8 mouse cellular contexts compared by ENCODE assay signal in the genomic region with DNA sequence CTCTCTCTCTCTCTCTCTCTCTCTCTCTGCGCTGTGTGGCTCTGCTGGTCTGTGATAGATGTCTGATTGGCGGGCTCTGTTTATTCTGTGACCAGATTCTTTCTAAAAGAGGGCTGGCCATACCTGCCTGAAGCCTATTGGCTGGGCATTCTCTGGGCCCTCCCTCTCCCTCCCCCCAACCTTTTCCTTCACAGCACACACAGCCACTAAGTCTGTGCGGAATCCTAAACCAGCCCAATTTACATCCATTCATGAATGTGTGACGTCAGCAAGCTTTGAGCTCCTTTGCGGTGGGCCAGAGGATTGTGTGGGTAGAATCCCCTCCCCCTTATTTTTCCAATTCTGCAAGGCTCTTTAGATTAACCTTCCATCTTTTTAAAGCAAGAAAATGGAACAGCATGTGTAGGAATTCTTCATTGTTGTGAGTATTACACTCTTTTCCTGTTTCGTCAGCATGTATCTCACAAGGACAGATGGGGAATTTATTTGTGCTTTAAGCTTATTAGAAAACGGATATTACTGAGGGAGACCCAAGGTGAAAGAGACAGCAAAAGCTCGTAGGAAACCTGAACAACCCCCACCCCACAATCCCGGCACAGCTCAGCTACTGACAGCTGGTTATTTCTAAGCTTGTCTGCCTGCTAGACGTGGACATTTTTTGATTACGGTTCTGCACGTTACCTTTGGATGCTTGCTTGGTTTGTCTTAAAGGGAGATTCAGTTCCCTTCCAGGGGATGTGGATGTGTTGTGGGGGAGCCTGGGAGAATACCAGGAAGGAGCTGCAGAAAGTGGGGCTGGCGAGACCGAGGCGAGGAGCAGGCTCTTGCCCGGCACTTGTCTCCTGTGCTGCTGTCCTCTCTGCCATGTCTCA. TPM values are rescaled to one million over a fixed set of nuclear protein-coding genes. Genes with fewer than 3 reads are reported as not detected.
DNase-seq lines count a peak whose midpoint lies in the region; ATAC-seq and TF ChIP-seq lines count a peak whose summit lies in the region.

No protein-coding gene starts in this region.

- no peak overlapping the region for H3K27ac ChIP-seq in CH12.LX (ENCODE audit: insufficient read depth, low read depth)
- H3K27ac ChIP-seq in embryonic facial prominence, embryonic 12.5 days: peak overlapping the region; percentile 78
- H3K27ac ChIP-seq in heart, embryonic 13.5 days (replicated peaks): peak overlapping the region; percentile 67
- peak overlapping the region; percentile 2; the same call in 1 of the 2 replicates for H3K27ac ChIP-seq in kidney, embryonic 16.5 days (ENCODE audit: low read length)
- no peak overlapping the region for H3K27ac ChIP-seq in liver, embryonic 13.5 days
- H3K27ac ChIP-seq in neural tube, embryonic 13.5 days (replicated peaks): peak overlapping the region; percentile 96

- in situ Hi-C loops in CH12.LX (cut with MboI; ENCODE audit: low pct_ligation_motif_present, low pct_unique_long_range_greater_than_20kb, low sequenced_read_pairs): loop anchor here (25.0 kb wide), 1 partner anchor 166 kb away; a partner anchor contains a TSS

- peak; percentile 95 for DNase-seq in CH12.LX (ENCODE audit: extremely low read depth)
- peak; percentile 82 for DNase-seq in adrenal gland, postnatal 14 days
- peak; percentile 23 for DNase-seq in liver, embryonic 13.5 days
- DNase-seq in yolk sac, embryonic 10.5 days (ENCODE audit: low spot score): peak; percentile 82

- H3K36me3 ChIP-seq in CH12.LX (replicated peaks in 1 of 2; ENCODE audit: control insufficient read depth in 1 of 2, insufficient read depth in 1 of 2, low read length in 1 of 2): no peaks in the 10 kb centered on the region
- H3K36me3 ChIP-seq in embryonic facial prominence, embryonic 12.5 days: no peaks in the 10 kb centered on the region
- H3K36me3 ChIP-seq in heart, embryonic 13.5 days: no peaks in the 10 kb centered on the region
- H3K36me3 ChIP-seq in kidney, embryonic 16.5 days (ENCODE audit: insufficient read depth, low read length): no peaks in the 10 kb centered on the region
- H3K36me3 ChIP-seq in liver, embryonic 13.5 days: no peaks in the 10 kb centered on the region
- H3K36me3 ChIP-seq in neural tube, embryonic 13.5 days: no peaks in the 10 kb centered on the region

- H3K27me3 ChIP-seq in CH12.LX (replicated peaks): no peaks in the 10 kb centered on the region
- H3K27me3 ChIP-seq in embryonic facial prominence, embryonic 12.5 days: no peaks in the 10 kb centered on the region
- no peaks in the 10 kb centered on the region for H3K27me3 ChIP-seq in heart, embryonic 13.5 days (replicated peaks)
- no peaks in the 10 kb centered on the region for H3K27me3 ChIP-seq in kidney, embryonic 16.5 days (ENCODE audit: insufficient read depth, low read length)
- no peaks in the 10 kb centered on the region for H3K27me3 ChIP-seq in liver, embryonic 13.5 days
- H3K27me3 ChIP-seq in neural tube, embryonic 13.5 days: no peaks in the 10 kb centered on the region

- H3K79me2 ChIP-seq in CH12.LX (replicated peaks; ENCODE audit: control insufficient read depth, extremely low read depth, insufficient read depth, poor library complexity, severe bottlenecking): no peaks in the 10 kb centered on the region

- peak overlapping the region; percentile 36 for H3K9ac ChIP-seq in CH12.LX (ENCODE audit: insufficient read depth, low read depth)
- H3K9ac ChIP-seq in embryonic facial prominence, embryonic 12.5 days: peak overlapping the region; percentile 55
- H3K9ac ChIP-seq in heart, embryonic 13.5 days: peak overlapping the region; percentile 82
- H3K9ac ChIP-seq in kidney, embryonic 16.5 days (replicated peaks; ENCODE audit: low read length): peak overlapping the region; percentile 71
- H3K9ac ChIP-seq in liver, embryonic 13.5 days: peak overlapping the region; percentile 35; the same call in 1 of the 2 replicates
- H3K9ac ChIP-seq in neural tube, embryonic 13.5 days: peak overlapping the region; percentile 85

- ATAC-seq in embryonic facial prominence, embryonic 12.5 days (ENCODE audit: insufficient number of reproducible peaks, insufficient read depth, low FRiP score, low TSS enrichment): peak; percentile 100
- ATAC-seq in heart, embryonic 13.5 days (ENCODE audit: extremely low read depth, insufficient number of reproducible peaks, low FRiP score, low TSS enrichment): peak; percentile 95
- ATAC-seq in kidney, embryonic 16.5 days (ENCODE audit: low FRiP score, low TSS enrichment): peak; percentile 100
- ATAC-seq in liver, embryonic 13.5 days (ENCODE audit: low read depth): peak; percentile 93
- peak; percentile 100 for ATAC-seq in neural tube, embryonic 13.5 days (ENCODE audit: low read depth)

- TF ChIP-seq RAD21 in CH12.LX (IDR thresholded peaks at IDR 0.05; ENCODE audit: low read depth, low read length): no peak

- H3K9me3 ChIP-seq in CH12.LX (replicated peaks; ENCODE audit: low read length): peaks cover 3% of the 10 kb centered on the region
- H3K9me3 ChIP-seq in embryonic facial prominence, embryonic 12.5 days: no peaks in the 10 kb centered on the region
- H3K9me3 ChIP-seq in heart, embryonic 13.5 days: no peaks in the 10 kb centered on the region
- no peaks in the 10 kb centered on the region for H3K9me3 ChIP-seq in kidney, embryonic 16.5 days (ENCODE audit: low read length)
- H3K9me3 ChIP-seq in liver, embryonic 13.5 days (replicated peaks): no peaks in the 10 kb centered on the region
- H3K9me3 ChIP-seq in neural tube, embryonic 13.5 days: no peaks in the 10 kb centered on the region

- H3K4me2 ChIP-seq in CH12.LX (ENCODE audit: insufficient read depth, low read depth, poor library complexity, severe bottlenecking): peak overlapping the region; percentile 37
- H3K4me2 ChIP-seq in embryonic facial prominence, embryonic 12.5 days (replicated peaks): peak overlapping the region; percentile 60
- peak overlapping the region; percentile 79 for H3K4me2 ChIP-seq in heart, embryonic 13.5 days
- peak overlapping the region; percentile 88 for H3K4me2 ChIP-seq in kidney, embryonic 16.5 days (replicated peaks; ENCODE audit: low read depth, low read length)
- peak overlapping the region; percentile 61 for H3K4me2 ChIP-seq in liver, embryonic 13.5 days
- H3K4me2 ChIP-seq in neural tube, embryonic 13.5 days: peak overlapping the region; percentile 63

- TF ChIP-seq POLR2A in CH12.LX (IDR thresholded peaks at IDR 0.05; ENCODE audit: low read depth, low read length): no peak

- H3K4me1 ChIP-seq in CH12.LX (ENCODE audit: control insufficient read depth in 1 of 2, insufficient read depth in 2 of 2): peaks cover 5 to 17% of the 10 kb centered on the region in 2 experiments
- H3K4me1 ChIP-seq in embryonic facial prominence, embryonic 12.5 days: 0 out of 2 replicates have a peak, but pooled peaks cover 4% of the 10 kb centered on the region
- H3K4me1 ChIP-seq in heart, embryonic 13.5 days: 0 out of 2 replicates have a peak, but pooled peaks cover 3% of the 10 kb centered on the region
- no peaks in the 10 kb centered on the region for H3K4me1 ChIP-seq in kidney, embryonic 16.5 days (ENCODE audit: insufficient read depth, low read length)
- H3K4me1 ChIP-seq in liver, embryonic 13.5 days (replicated peaks): no peaks in the 10 kb centered on the region
- H3K4me1 ChIP-seq in neural tube, embryonic 13.5 days (replicated peaks): peaks cover 39% of the 10 kb centered on the region

- TF ChIP-seq CTCF in CH12.LX (conservative IDR thresholded peaks at IDR 0.05 in 1 of 2, IDR thresholded peaks at IDR 0.05 in 1 of 2; ENCODE audit: low read depth in 2 of 2, low read length in 2 of 2): no peak

- peak overlapping the region; percentile 51 to 91 (median 59) for H3K4me3 ChIP-seq in CH12.LX (replicated peaks in 1 of 3; ENCODE audit: low read depth in 2 of 3, low read length in 2 of 3, poor library complexity in 1 of 3)
- H3K4me3 ChIP-seq in embryonic facial prominence, embryonic 12.5 days: peak overlapping the region; percentile 44
- peak overlapping the region; percentile 60 for H3K4me3 ChIP-seq in heart, embryonic 13.5 days
- H3K4me3 ChIP-seq in kidney, embryonic 16.5 days (ENCODE audit: low read length): peak overlapping the region; percentile 53
- peak overlapping the region; percentile 47 for H3K4me3 ChIP-seq in liver, embryonic 13.5 days (replicated peaks)
- peak overlapping the region; percentile 60 for H3K4me3 ChIP-seq in neural tube, embryonic 13.5 days

- under 1% methylated on average over 16 of the region's 16 CpGs for WGBS in embryonic facial prominence, embryonic 12.5 days
- under 1% methylated on average over 16 of the region's 16 CpGs for WGBS in heart, embryonic 13.5 days
- under 1% methylated on average over 16 of the region's 16 CpGs for WGBS in kidney, embryonic 16.5 days
- WGBS in liver, embryonic 13.5 days (ENCODE audit: insufficient replicate concordance): 5% methylated on average over 16 of the region's 16 CpGs
- 1% methylated on average over 16 of the region's 16 CpGs for WGBS in neural tube, embryonic 13.5 days

- peak; percentile 26; the same call in 1 of the 2 replicates for TF ChIP-seq EP300 in CH12.LX (IDR thresholded peaks at IDR 0.05; ENCODE audit: low read length)

- dilution Hi-C loops in CH12.LX (cut with MboI; ENCODE audit: extremely low pct_ligation_motif_present, extremely low pct_unique_long_range_greater_than_20kb, low sequenced_read_pairs): no loop called here

TF ChIP-seq in CH12.LX, 34 proteins besides CTCF, POLR2A, EP300 and RAD21 (continues in another document):
- no peak for TF ChIP-seq USF1 (IDR thresholded peaks at IDR 0.05; ENCODE audit: low read depth, low read length)

RNA-seq across cellular contexts. Expression of a gene that starts 51.9 kb away (rescaled TPM):
- 0.42 and 0.89 TPM in 2 replicates for total RNA-seq in CH12.LX (2012; rRNA removed)
- 0.20 and 0.32 TPM in 2 replicates for total RNA-seq in CH12.LX (2014; rRNA removed)
- polyA plus RNA-seq in CH12.LX (2012; ENCODE audit: insufficient read length, low read depth): 1.3 TPM in 2 replicates
- total RNA-seq in adrenal gland, postnatal 14 days (2021): 0.94 and 2.0 TPM in 2 replicates
- polyA plus RNA-seq in embryonic facial prominence, embryonic 12.5 days (2016; fragmentation: Nextera tagmentation; extraction: Ambion mirVana): 1.5 and 2.0 TPM in 2 replicates
- polyA plus RNA-seq in heart, embryonic 13.5 days (2015; fragmentation: Nextera tagmentation; extraction: Ambion mirVana): 0.62 and 0.67 TPM in 2 replicates
- 1.0 and 1.2 TPM in 2 replicates for polyA plus RNA-seq in kidney, embryonic 16.5 days (2015; fragmentation: Nextera tagmentation; extraction: Ambion mirVana)
- 0.35 TPM in 2 replicates for polyA plus RNA-seq in liver, embryonic 13.5 days (2015; fragmentation: Nextera tagmentation; extraction: Ambion mirVana)
- 8.7 and 9.5 TPM in 2 replicates for polyA plus RNA-seq in neural tube, embryonic 13.5 days (2015; fragmentation: Nextera tagmentation; extraction: Ambion mirVana)

RNA-seq across cellular contexts. Expression of a gene that starts 58.4 kb away (rescaled TPM):
- total RNA-seq in CH12.LX (2012; rRNA removed) (2.9 TPM in 2 replicates), CH12.LX (2014; rRNA removed) (0.47 and 0.93 TPM in 2 replicates)
- 0.86 and 1.1 TPM in 2 replicates for polyA plus RNA-seq in CH12.LX (2012; ENCODE audit: insufficient read length, low read depth)
- total RNA-seq in adrenal gland, postnatal 14 days (2021): 81.5 and 84.5 TPM in 2 replicates
- 2.0 and 2.4 TPM in 2 replicates for polyA plus RNA-seq in embryonic facial prominence, embryonic 12.5 days (2016; fragmentation: Nextera tagmentation; extraction: Ambion mirVana)
- 2.2 and 2.5 TPM in 2 replicates for polyA plus RNA-seq in heart, embryonic 13.5 days (2015; fragmentation: Nextera tagmentation; extraction: Ambion mirVana)
- polyA plus RNA-seq in kidney, embryonic 16.5 days (2015; fragmentation: Nextera tagmentation; extraction: Ambion mirVana): 5.6 and 6.7 TPM in 2 replicates
- polyA plus RNA-seq in liver, embryonic 13.5 days (2015; fragmentation: Nextera tagmentation; extraction: Ambion mirVana): 5.9 and 6.4 TPM in 2 replicates
- polyA plus RNA-seq in neural tube, embryonic 13.5 days (2015; fragmentation: Nextera tagmentation; extraction: Ambion mirVana): 1.5 and 1.8 TPM in 2 replicates

Comparison
In these comparisons a context has a peak if more than half of its experiments do, and no peak if none do; other contexts are left out.
1. DNase-seq: peak in every context shown above with its lines; median percentile 95 in CH12.LX; 82 in adrenal gland, postnatal 14 days; 82 in yolk sac, embryonic 10.5 days; 23 in liver, embryonic 13.5 days.
2. H3K27ac ChIP-seq: peak in embryonic facial prominence, embryonic 12.5 days (single experiment), heart, embryonic 13.5 days (single experiment), kidney, embryonic 16.5 days (single experiment) and neural tube, embryonic 13.5 days (single experiment); none in CH12.LX (single experiment) and liver, embryonic 13.5 days (single experiment).
3. H3K4me2 ChIP-seq: peak in every context shown above with its lines; median percentile 88 in kidney, embryonic 16.5 days; 79 in heart, embryonic 13.5 days; 63 in neural tube, embryonic 13.5 days; 61 in liver, embryonic 13.5 days; 60 in embryonic facial prominence, embryonic 12.5 days; 37 in CH12.LX.
4. H3K9ac ChIP-seq: peak in every context shown above with its lines; median percentile 85 in neural tube, embryonic 13.5 days; 82 in heart, embryonic 13.5 days; 71 in kidney, embryonic 16.5 days; 55 in embryonic facial prominence, embryonic 12.5 days; 36 in CH12.LX; 35 in liver, embryonic 13.5 days.
5. Peak in every context shown above with its lines, with median percentiles within 50 percentile points of each other: H3K4me3 ChIP-seq and ATAC-seq.